Mouse (Mus musculus): Measurements from ENCODE around the gene Srl.

- TF ChIP-seq CTCF (IDR thresholded peaks at IDR 0.05; ENCODE audit: extremely low read depth, insufficient read depth, low read length): peak; percentile 13; the same call in 1 of the 2 replicates
- 0 out of 2 replicates have a peak, but pooled peaks have one; percentile 17 for TF ChIP-seq POLR2A (IDR thresholded peaks at IDR 0.05; ENCODE audit: extremely low read depth, insufficient read depth, low read length)
Measured at GRCm38 (mm10) chr16:4469599-4470352, 71.8 kb downstream of the Srl start.
